Comparison of ENCODE assay signal across 8 mouse cellular contexts in the genomic region with DNA sequence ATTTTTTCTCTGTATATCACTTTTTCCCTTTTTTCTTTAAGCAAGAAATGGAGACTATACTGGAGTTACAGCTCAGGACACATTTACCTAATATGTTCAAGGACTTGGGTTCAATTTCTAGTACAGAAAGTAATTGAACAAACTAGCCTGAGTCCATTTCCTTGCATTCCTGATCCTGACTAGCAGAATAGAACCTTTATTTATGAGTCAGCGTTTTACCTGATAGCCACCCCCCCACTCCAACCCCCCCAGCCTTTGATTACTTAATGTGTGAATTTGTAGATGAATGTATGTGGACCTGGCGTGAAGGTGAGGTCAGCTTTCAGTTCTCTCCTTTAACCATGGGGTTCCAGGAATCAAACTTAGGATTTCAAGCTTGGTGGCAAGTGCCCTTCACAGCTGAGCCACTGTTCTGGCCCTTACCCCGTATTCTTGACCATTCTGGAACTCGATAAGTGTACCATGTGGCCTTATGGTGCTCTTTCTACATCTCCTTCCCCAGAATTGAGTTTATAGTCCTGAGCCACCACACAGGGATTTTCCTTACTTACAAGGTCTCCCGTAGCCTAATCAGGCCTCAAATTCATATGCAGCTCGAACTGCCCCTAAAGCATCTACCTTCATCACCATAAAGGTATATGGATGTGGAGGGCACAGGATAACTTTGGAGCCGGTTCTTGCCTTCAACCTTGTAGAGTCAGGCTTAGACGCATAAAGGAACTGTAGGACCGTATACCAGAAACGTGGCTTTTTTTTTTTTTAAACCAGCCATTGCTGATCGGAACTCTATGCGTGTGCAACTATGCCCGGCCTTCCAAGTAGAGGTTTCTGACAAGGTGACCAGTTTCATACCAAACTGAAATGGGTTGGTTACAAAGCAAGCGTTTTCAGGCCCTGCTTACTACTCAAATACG. TPM values are rescaled to one million over a fixed set of nuclear protein-coding genes. Genes with fewer than 3 reads are reported as not detected.
A peak's percentile ranks its signal among the peaks of the same experiment; 100 is the strongest.
DNase-seq lines count a peak whose midpoint lies in the region; ATAC-seq and TF ChIP-seq lines count a peak whose summit lies in the region.

No protein-coding gene starts in this region.

- ATAC-seq in forebrain, embryonic 12.5 days (ENCODE audit: low FRiP score) = no peak
- peak; percentile 6; the same call in 1 of the 2 replicates for ATAC-seq in liver, embryonic 15.5 days (ENCODE audit: insufficient read depth)

- H3K27me3 ChIP-seq in heart, embryonic 10.5 days (ENCODE audit: insufficient read depth, poor library complexity, severe bottlenecking) = no peaks in the 10 kb centered on the region
- H3K27me3 ChIP-seq in CH12.LX (replicated peaks) = no peaks in the 10 kb centered on the region
- H3K27me3 ChIP-seq in forebrain, embryonic 12.5 days = no peaks in the 10 kb centered on the region
- no peaks in the 10 kb centered on the region for H3K27me3 ChIP-seq in liver, embryonic 15.5 days

- TF ChIP-seq RAD21 in CH12.LX (IDR thresholded peaks at IDR 0.05; ENCODE audit: low read depth, low read length) = no peak

- 22% methylated on average over 15 of the region's 15 CpGs for WGBS in heart, embryonic 10.5 days
- WGBS in forebrain, embryonic 12.5 days = 26% methylated on average over 15 of the region's 15 CpGs
- 15% methylated on average over 15 of the region's 15 CpGs for WGBS in liver, embryonic 15.5 days (ENCODE audit: insufficient replicate concordance)

- in situ Hi-C loops in CH12.LX (cut with MboI; ENCODE audit: low pct_ligation_motif_present, low pct_unique_long_range_greater_than_20kb, low sequenced_read_pairs) = no loop called here

- DNase-seq in heart, embryonic 10.5 days (ENCODE audit: low spot score) = no peak
- DNase-seq in heart, adult 18-20 months = no peak
- DNase-seq in CH12.LX (ENCODE audit: extremely low read depth) = peak; percentile 31
- peak; percentile 9 for DNase-seq in yolk sac, embryonic 10.5 days (ENCODE audit: low spot score)
- no peak for DNase-seq in thymus, postnatal 14 days
- DNase-seq in layer of hippocampus, postnatal 25 days (ENCODE audit: extremely low spot score in 1 of 2, low spot score in 1 of 2) = no peak

- 0 out of 2 replicates have a peak, but pooled peaks have one; percentile 6 for TF ChIP-seq EP300 in CH12.LX (IDR thresholded peaks at IDR 0.05; ENCODE audit: low read length)

- peaks cover 15% of the 10 kb centered on the region for H3K36me3 ChIP-seq in heart, embryonic 10.5 days
- H3K36me3 ChIP-seq in CH12.LX (replicated peaks in 1 of 2; ENCODE audit: control insufficient read depth in 1 of 2, insufficient read depth in 1 of 2, low read length in 1 of 2) = peaks cover 0 to 12% of the 10 kb centered on the region in 2 experiments
- peaks cover 8% of the 10 kb centered on the region for H3K36me3 ChIP-seq in forebrain, embryonic 12.5 days (replicated peaks)
- peaks cover 15% of the 10 kb centered on the region for H3K36me3 ChIP-seq in liver, embryonic 15.5 days (replicated peaks)

- H3K9me3 ChIP-seq in heart, embryonic 10.5 days = no peaks in the 10 kb centered on the region
- no peaks in the 10 kb centered on the region for H3K9me3 ChIP-seq in CH12.LX (replicated peaks; ENCODE audit: low read length)
- no peaks in the 10 kb centered on the region for H3K9me3 ChIP-seq in forebrain, embryonic 12.5 days
- no peaks in the 10 kb centered on the region for H3K9me3 ChIP-seq in liver, embryonic 15.5 days (replicated peaks)

- dilution Hi-C loops in CH12.LX (cut with MboI; ENCODE audit: extremely low pct_ligation_motif_present, extremely low pct_unique_long_range_greater_than_20kb, low sequenced_read_pairs) = no loop called here

- peak overlapping the region; percentile 89 for H3K4me3 ChIP-seq in heart, embryonic 10.5 days
- H3K4me3 ChIP-seq in CH12.LX (replicated peaks in 1 of 3; ENCODE audit: low read depth in 2 of 3, low read length in 2 of 3, poor library complexity in 1 of 3) = peak overlapping the region; percentile 62 to 96 (median 78)
- peak overlapping the region; percentile 99 for H3K4me3 ChIP-seq in forebrain, embryonic 12.5 days (replicated peaks)
- H3K4me3 ChIP-seq in liver, embryonic 15.5 days (replicated peaks) = peak overlapping the region; percentile 99

- peak overlapping the region; percentile 68 for H3K4me2 ChIP-seq in CH12.LX (ENCODE audit: insufficient read depth, low read depth, poor library complexity, severe bottlenecking)
- H3K4me2 ChIP-seq in forebrain, embryonic 12.5 days = peak overlapping the region; percentile 89
- peak overlapping the region; percentile 80 for H3K4me2 ChIP-seq in liver, embryonic 15.5 days

- TF ChIP-seq CTCF in CH12.LX (conservative IDR thresholded peaks at IDR 0.05 in 1 of 2, IDR thresholded peaks at IDR 0.05 in 1 of 2; ENCODE audit: low read depth in 2 of 2, low read length in 2 of 2) = no peak

- H3K79me2 ChIP-seq in CH12.LX (replicated peaks; ENCODE audit: control insufficient read depth, extremely low read depth, insufficient read depth, poor library complexity, severe bottlenecking) = peaks cover 36% of the 10 kb centered on the region

- peaks cover 18% of the 10 kb centered on the region for H3K4me1 ChIP-seq in heart, embryonic 10.5 days
- peaks cover 1 to 20% of the 10 kb centered on the region in 2 experiments; a peak in 2 of 4 replicates for H3K4me1 ChIP-seq in CH12.LX (ENCODE audit: control insufficient read depth in 1 of 2, insufficient read depth in 2 of 2)
- H3K4me1 ChIP-seq in forebrain, embryonic 12.5 days = peaks cover 18% of the 10 kb centered on the region
- peaks cover 26% of the 10 kb centered on the region for H3K4me1 ChIP-seq in liver, embryonic 15.5 days (replicated peaks)

- TF ChIP-seq POLR2A in CH12.LX (IDR thresholded peaks at IDR 0.05; ENCODE audit: low read depth, low read length) = no peak

- H3K9ac ChIP-seq in CH12.LX (ENCODE audit: insufficient read depth, low read depth) = peak overlapping the region; percentile 90
- H3K9ac ChIP-seq in forebrain, embryonic 12.5 days = peak overlapping the region; percentile 90
- H3K9ac ChIP-seq in liver, embryonic 15.5 days = peak overlapping the region; percentile 88

- peak overlapping the region; percentile 96 for H3K27ac ChIP-seq in heart, embryonic 10.5 days
- H3K27ac ChIP-seq in CH12.LX (ENCODE audit: insufficient read depth, low read depth) = peak overlapping the region; percentile 96
- peak overlapping the region; percentile 94 for H3K27ac ChIP-seq in forebrain, embryonic 12.5 days
- H3K27ac ChIP-seq in liver, embryonic 15.5 days (replicated peaks) = peak overlapping the region; percentile 94

TF ChIP-seq in CH12.LX, 34 proteins besides CTCF, POLR2A, EP300 and RAD21:
- TF ChIP-seq POLR2AphosphoS2 (IDR thresholded peaks at IDR 0.05; ENCODE audit: low read depth, low read length) = no peak
- no peak for TF ChIP-seq SMC3 (IDR thresholded peaks at IDR 0.05; ENCODE audit: low read depth, low read length)
- TF ChIP-seq ETS1 (conservative IDR thresholded peaks at IDR 0.05; ENCODE audit: low read depth, low read length) = no peak
- no peak for TF ChIP-seq ELF1 (IDR thresholded peaks at IDR 0.05; ENCODE audit: low read depth, low read length)
- 0 out of 2 replicates have a peak, but pooled peaks have one; percentile 15 for TF ChIP-seq KAT2A (IDR thresholded peaks at IDR 0.05; ENCODE audit: insufficient replicate concordance, low read length)
- TF ChIP-seq MEF2A (IDR thresholded peaks at IDR 0.05; ENCODE audit: borderline replicate concordance, low read depth, low read length) = no peak
- peak; percentile 70; the same call in 1 of the 2 replicates for TF ChIP-seq MAFK (IDR thresholded peaks at IDR 0.05; ENCODE audit: insufficient replicate concordance, low read length)
- TF ChIP-seq USF1 (IDR thresholded peaks at IDR 0.05; ENCODE audit: low read depth, low read length) = no peak
- no peak for TF ChIP-seq UBTF (IDR thresholded peaks at IDR 0.05; ENCODE audit: low read depth, low read length)
- no peak for TF ChIP-seq HCFC1 (IDR thresholded peaks at IDR 0.05; ENCODE audit: low read depth, low read length)
- TF ChIP-seq MAZ (IDR thresholded peaks at IDR 0.05; ENCODE audit: low read depth, low read length) = no peak
- TF ChIP-seq RCOR1 (conservative IDR thresholded peaks at IDR 0.05; ENCODE audit: low read depth, low read length) = peak; percentile 2; the same call in 1 of the 2 replicates
- peak; percentile 65; the same call in 1 of the 2 replicates for TF ChIP-seq MYC (IDR thresholded peaks at IDR 0.05; ENCODE audit: low read depth, low read length)
- TF ChIP-seq MAX (IDR thresholded peaks at IDR 0.05; ENCODE audit: low read length) = no peak
- no peak for TF ChIP-seq CHD2 (IDR thresholded peaks at IDR 0.05; ENCODE audit: low read length)
- TF ChIP-seq CHD1 (IDR thresholded peaks at IDR 0.05; ENCODE audit: low read depth, low read length) = peak; percentile 77; the same call in 1 of the 2 replicates
- TF ChIP-seq ZMIZ1 (IDR thresholded peaks at IDR 0.05; ENCODE audit: low read depth, low read length) = peak; percentile 5
- TF ChIP-seq ZNF384 (IDR thresholded peaks at IDR 0.05; ENCODE audit: low read depth, low read length) = peak; percentile 66

RNA-seq across cellular contexts. Expression of a gene that starts 0.9 kb away (rescaled TPM):
- polyA plus RNA-seq in heart, embryonic 10.5 days (2016; fragmentation: Nextera tagmentation; extraction: Ambion mirVana) = 36.9 and 38.9 TPM in 2 replicates
- 10 to 100 TPM; 28.7 to 29.9 TPM for total RNA-seq in heart, adult 18-20 months (2021)
- total RNA-seq in CH12.LX (2012; rRNA removed) (28.9 and 29.3 TPM in 2 replicates), CH12.LX (2014; rRNA removed) (20.8 and 22.2 TPM in 2 replicates)
- 35.8 and 36.8 TPM in 2 replicates for polyA plus RNA-seq in CH12.LX (2012; ENCODE audit: insufficient read length, low read depth)
- 60.6 and 65.3 TPM in 2 replicates for polyA plus RNA-seq in forebrain, embryonic 12.5 days (2016; fragmentation: Nextera tagmentation; extraction: Ambion mirVana)
- 13.7 and 15.9 TPM in 2 replicates for polyA plus RNA-seq in liver, embryonic 15.5 days (2015; fragmentation: Nextera tagmentation; extraction: Ambion mirVana)
- 10 to 100 TPM; 38.9 to 49.5 TPM for total RNA-seq in layer of hippocampus, postnatal 25 days (2021)

RNA-seq across cellular contexts. Expression of a gene that starts 1.1 kb away (rescaled TPM):
- 23.0 and 24.7 TPM in 2 replicates for polyA plus RNA-seq in heart, embryonic 10.5 days (2016; fragmentation: Nextera tagmentation; extraction: Ambion mirVana)
- 1 to 10 TPM; 3.9 to 5.0 TPM for total RNA-seq in heart, adult 18-20 months (2021)
- total RNA-seq in CH12.LX (2012; rRNA removed) = 20.3 and 21.0 TPM in 2 replicates
- total RNA-seq in CH12.LX (2014; rRNA removed) = 25.2 and 28.6 TPM in 2 replicates
- 18.2 and 19.9 TPM in 2 replicates for polyA plus RNA-seq in CH12.LX (2012; ENCODE audit: insufficient read length, low read depth)
- polyA plus RNA-seq in forebrain, embryonic 12.5 days (2016; fragmentation: Nextera tagmentation; extraction: Ambion mirVana) = 23.9 and 28.3 TPM in 2 replicates
- 15.5 and 15.8 TPM in 2 replicates for polyA plus RNA-seq in liver, embryonic 15.5 days (2015; fragmentation: Nextera tagmentation; extraction: Ambion mirVana)
- total RNA-seq in layer of hippocampus, postnatal 25 days (2021) = 1 to 10 TPM; 4.9 to 6.0 TPM

Comparison
In these comparisons a context has a peak if more than half of its experiments do, and no peak if none do; other contexts are left out.
1. DNase-seq: peak in CH12.LX (single experiment) and yolk sac, embryonic 10.5 days (single experiment); none in heart, embryonic 10.5 days (single experiment), heart, adult 18-20 months (0 of 2), thymus, postnatal 14 days (single experiment) and layer of hippocampus, postnatal 25 days (0 of 2).
2. Peak in every context shown above with its lines, with median percentiles within 50 percentile points of each other: H3K27ac ChIP-seq, H3K4me3 ChIP-seq, H3K4me2 ChIP-seq and H3K9ac ChIP-seq.